Mouse (Mus musculus) adipocyte (in vitro differentiated cells): ENCODE measurements around the gene Csf3.

Source experiments
- DNase-seq: peaks from one replicate; pipeline ENCODE4 v3.0.0-alpha.2; 2016; ENCODE audit warnings: low spot score

The Csf3 gene

GRCm38 (mm10) chr11:98696454-98697216 lies 4.4 kb upstream of the Csf3 start:
- DNase-seq, result no peak

GRCm38 (mm10) chr11:98697225-98697624 lies 3.8 kb upstream of the Csf3 start:
- DNase-seq, result no peak

GRCm38 (mm10) chr11:98698849-98699640 lies 2.0 kb upstream of the Csf3 start:
- no peak for DNase-seq

- DNase-seq, result peak; percentile 79
Observed at GRCm38 (mm10) chr11:98699911-98700310, 1.2 kb upstream of the Csf3 start.

- DNase-seq, result no peak
Observed at GRCm38 (mm10) chr11:98702323-98702722, 1.3 kb downstream of the Csf3 start.

- no peak for DNase-seq
Observed at GRCm38 (mm10) chr11:98705021-98705420, 4.0 kb downstream of the Csf3 start.

GRCm38 (mm10) chr11:98707401-98708281 lies 6.6 kb downstream of the Csf3 start:
- peak; percentile 54 for DNase-seq

GRCm38 (mm10) chr11:98708282-98708956 lies 7.4 kb downstream of the Csf3 start:
- DNase-seq, result peak; percentile 70

- DNase-seq, result peak; percentile 54
Observed at GRCm38 (mm10) chr11:98709001-98709741, 8.1 kb downstream of the Csf3 start.

- DNase-seq, result peak; percentile 99
Observed at GRCm38 (mm10) chr11:98710416-98711045, 9.5 kb downstream of the Csf3 start.

- DNase-seq, result no peak
Observed at GRCm38 (mm10) chr11:98711046-98711434, 10.0 kb downstream of the Csf3 start.

- peak; percentile 44 for DNase-seq
Observed at GRCm38 (mm10) chr11:98712009-98712408, 10.9 kb downstream of the Csf3 start.

- DNase-seq, result no peak
Observed at GRCm38 (mm10) chr11:98713703-98714102, 12.6 kb downstream of the Csf3 start.

GRCm38 (mm10) chr11:98715946-98716345 lies 14.9 kb downstream of the Csf3 start:
- DNase-seq, result no peak

GRCm38 (mm10) chr11:98717904-98718303 lies 16.8 kb downstream of the Csf3 start:
- no peak for DNase-seq

GRCm38 (mm10) chr11:98720756-98721155 lies 19.7 kb downstream of the Csf3 start:
- peak; percentile 62 for DNase-seq

- DNase-seq, result peak; percentile 93
Observed at GRCm38 (mm10) chr11:98721458-98722226, 20.6 kb downstream of the Csf3 start.

GRCm38 (mm10) chr11:98723098-98723497 lies 22.0 kb downstream of the Csf3 start:
- no peak for DNase-seq

- no peak for DNase-seq
Observed at GRCm38 (mm10) chr11:98725926-98726506, 25.0 kb downstream of the Csf3 start.
